Mouse (Mus musculus) retina, postnatal 7 days (tissue): ENCODE data around the gene Rapgef2.
A peak's percentile ranks its signal among the peaks of the same experiment; 100 is the strongest.
"Not testable (repeated sequence)": the region's sequence is repeated elsewhere in the genome, so short reads cannot be mapped to it uniquely, and the experiment has no call there.

Source experiments
- DNase-seq: peaks from one replicate; pipeline ENCODE4 v3.0.0-alpha.2; 2012; ENCODE audit warnings: low read depth, low spot score

Rapgef2 gene

DNA sequence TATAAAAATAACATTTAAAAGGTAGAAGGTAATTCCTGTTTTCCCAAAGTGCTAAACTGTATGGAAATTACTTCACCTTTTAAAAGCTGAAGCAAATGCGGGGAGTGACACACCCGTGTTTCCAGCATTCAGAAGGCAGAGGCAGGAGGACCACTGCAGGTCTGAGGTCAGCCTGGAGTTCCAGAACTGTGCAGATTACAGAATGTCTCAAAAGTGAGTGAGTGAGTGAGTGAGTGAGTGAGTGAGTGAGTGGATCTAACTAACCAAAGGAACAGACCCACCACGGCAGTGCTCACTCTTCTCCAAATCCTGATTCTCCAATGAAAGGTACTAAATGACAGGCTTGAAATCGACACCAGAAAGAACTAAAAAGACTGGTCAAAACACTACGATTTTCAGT is 82.5 kb downstream of the Rapgef2 start:
- DNase-seq: no peak

DNA sequence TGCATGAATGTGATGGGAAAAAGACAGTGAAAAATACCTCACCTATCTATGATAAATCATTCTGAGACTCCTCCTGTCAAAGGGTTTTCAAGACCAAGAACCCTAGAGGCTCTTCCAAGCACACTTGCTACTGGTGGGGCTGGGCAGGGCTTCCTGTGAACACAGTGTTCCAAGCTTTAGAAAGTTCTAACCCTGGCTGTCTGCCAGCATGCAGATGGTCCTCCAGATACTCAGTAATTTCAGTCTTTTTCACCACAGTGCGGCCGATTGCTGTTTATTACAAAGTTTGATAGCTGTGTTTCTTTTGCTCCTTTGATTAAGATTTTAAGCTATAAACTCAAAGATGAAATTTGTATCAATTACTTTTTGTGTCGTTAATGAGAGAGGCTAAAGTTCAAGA is 83.1 kb downstream of the Rapgef2 start:
- no peak for DNase-seq

DNA sequence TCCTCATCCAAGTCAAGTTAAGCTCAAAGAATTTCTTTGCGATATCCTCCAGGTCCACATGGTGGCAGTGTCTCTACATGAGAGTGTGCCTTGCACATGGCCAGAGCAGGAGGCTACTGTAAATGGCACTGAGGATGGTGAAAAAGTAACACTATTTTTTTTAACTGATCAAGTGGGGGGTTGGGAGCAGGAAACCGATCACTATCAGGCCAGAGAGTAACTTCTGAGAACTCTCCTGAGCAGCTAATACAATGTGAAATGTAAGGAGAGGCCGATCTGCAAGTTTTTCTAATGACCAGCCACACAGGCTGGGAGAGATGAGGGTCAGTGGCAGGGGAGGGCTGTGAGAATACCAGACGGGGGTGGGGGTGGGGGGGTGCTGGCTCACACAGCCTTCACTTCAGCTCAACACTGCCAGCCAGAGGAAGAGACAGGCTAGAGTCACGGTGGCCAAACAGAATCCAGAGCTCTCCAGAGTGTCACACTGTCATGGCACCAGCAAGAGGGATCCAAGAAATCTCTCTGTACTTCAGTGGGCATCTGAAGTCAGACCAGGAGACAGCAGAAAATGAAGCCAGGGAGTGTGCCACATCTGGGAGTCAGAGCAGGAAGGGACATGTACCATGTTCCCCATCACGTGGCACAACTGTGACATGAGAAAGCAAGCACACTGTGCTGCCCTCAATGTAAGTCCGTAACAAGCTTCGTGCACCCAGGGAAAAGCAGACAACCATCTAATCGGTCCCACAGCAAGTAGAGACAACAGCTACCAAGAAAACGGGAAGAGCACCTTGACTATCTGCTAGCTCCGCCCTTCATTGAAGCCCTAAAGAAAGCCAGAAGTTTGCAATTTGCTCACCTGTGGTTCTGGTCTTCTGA is 83.8 kb downstream of the Rapgef2 start:
- DNase-seq: peak; percentile 61

DNA sequence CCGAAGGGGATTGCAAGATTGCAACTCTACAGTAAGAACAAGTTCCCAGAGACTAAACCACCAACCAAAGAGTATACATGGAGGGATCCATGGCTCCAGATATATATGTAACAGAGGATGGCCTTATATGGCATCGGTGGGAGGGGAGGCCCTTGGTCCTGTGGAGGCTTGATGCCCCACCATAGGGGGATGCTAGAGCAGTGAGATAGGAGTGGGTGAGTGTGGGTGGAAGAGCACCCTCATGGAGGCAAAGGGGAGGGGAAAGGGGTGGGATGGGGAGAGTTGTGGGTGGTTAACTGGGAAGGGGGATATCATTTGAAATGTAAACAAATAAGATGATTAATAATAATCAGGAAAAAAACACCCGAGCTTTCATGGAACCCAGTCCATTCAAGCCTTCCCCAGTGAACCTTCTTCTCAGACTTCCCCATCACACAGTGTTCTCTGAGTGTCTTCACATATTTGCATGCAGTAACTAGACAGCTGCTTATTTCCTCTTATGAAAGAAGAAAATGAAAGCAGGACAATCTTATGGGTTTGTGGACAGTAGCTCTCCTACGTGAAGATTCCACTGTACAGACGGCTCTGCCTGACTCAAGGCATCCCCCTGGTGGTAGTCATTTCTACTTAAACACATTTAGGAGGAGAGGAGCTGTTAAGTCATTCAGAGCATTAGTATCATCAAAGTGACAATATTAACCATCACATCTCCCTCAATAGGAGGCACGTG is 89.4 kb downstream of the Rapgef2 start:
- DNase-seq: peak; percentile 39

DNA sequence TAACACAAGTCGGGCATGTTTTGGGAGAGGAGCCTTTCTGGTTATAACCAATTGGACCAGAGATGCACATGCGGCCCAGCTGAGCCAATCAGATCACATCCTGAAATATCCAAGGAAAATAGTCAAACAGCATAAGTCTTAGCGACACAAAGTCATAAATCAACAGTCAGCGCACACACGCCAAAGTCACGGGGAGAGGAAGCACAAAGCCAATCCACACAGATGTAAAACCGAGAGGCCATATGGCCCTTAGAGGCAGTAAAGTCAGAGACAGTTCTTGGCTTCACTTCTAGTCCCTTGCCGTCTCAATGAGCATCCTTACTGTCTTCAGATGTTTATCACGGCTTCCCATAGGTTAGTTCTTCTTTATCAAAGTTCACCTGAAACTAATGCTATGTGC is 91.0 kb downstream of the Rapgef2 start:
- no peak for DNase-seq

DNA sequence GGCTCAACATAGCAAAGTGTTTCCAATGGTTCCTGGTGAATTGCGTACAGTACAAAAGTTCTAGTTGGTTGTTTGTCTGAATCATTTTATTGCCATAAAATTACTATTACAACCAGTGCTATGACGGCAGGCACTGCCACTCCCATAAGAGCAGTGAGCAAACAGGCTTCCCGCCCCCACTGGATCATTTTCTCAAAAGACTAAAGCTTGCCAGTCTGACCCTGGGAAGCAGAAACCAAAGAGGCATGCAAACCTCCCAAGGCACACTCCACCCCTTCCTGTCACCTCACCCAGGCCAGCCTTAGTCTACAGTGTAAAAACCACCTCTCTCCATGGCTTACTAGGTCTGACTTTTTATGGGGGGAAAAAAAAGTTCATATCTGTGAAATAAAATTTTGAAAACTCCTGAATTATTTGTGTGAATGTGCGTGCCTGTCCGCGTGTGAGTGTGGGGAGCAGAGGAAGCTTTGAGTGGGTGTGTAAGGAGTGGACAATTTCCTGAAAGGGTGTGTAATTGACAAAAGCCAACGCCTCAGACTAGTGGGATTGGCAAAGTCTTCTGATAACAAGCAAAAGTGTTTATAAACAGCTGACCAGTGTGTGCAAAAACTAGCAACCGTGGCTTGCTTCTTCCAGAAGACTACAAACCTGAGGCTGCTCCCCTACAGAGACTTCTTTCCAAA is 92.1 kb downstream of the Rapgef2 start:
- no peak for DNase-seq

DNA sequence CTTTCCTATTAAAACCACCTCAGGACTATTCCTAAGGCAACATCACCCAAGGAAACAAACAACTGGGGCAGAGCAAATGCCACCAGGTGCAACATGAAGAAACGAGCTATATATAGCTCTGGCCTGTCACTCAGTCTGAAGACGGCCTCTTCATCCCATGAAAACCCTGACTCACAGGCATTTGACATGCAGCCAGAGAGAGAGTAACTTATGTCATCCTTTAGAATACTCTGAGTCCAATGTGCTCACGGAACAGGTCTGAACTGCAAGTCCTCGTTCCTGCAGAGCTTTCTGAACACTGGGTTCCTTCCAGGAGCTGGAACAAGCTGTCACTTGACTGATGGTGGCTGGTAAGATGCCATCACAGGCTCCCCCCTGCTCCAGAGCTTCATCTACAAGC is 93.3 kb downstream of the Rapgef2 start:
- no peak for DNase-seq

DNA sequence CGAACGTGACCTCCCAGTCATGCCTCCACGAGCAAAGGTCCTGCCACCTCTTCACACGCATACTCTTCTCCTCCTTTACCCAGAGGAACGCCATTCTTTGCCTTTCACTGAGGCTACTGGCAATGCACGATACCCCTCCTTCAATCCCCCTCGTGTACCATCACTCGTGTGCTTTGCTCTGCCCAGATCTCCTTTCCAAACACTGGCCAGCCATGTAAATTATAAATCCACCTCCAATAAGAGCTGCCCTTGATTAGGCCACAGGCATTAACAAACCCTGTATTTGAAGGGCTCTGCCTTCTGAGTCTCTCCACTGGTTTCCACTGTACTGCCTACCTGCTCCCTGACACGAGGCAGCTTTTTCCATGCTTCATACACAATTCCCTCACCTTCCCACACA is 94.3 kb downstream of the Rapgef2 start:
- no peak for DNase-seq

DNA sequence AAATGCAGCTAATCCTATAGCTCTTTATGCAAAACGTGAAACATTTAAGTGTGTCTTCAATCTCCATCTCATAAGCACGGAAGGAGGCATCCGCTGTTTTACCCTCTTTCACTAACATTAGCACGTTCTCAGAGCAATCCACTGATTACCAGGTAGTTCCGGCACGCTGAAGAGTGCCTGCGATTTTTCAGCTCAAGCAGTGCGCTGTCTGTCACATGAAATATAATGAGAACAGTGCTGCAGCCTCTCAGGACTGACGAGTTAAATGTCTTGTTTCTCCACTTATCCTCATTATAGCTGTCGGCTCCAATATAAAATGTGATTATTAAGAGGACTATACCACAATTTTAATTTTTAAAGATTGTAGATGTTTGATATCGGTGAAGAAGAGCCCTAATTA is 94.8 kb downstream of the Rapgef2 start:
- DNase-seq: no peak

DNA sequence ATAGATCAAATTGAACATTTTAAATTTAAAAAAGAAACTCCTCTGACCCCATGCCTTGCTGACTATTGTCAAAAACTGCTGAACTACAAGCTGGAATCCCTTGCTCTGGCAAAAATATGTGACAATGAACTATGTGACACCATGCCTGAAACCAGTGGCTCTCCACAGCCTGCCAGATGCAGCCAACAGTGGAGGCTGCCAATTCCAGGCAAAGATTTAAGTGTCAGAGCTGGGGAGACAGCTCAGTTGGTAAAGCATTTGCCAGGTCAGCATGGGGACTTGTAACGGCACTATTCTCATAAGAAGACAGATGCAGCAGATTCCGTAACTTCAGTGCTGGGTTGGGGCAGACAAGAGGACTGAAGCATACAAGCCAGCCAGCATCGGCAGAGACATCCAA is 95.9 kb downstream of the Rapgef2 start:
- DNase-seq: no peak

DNA sequence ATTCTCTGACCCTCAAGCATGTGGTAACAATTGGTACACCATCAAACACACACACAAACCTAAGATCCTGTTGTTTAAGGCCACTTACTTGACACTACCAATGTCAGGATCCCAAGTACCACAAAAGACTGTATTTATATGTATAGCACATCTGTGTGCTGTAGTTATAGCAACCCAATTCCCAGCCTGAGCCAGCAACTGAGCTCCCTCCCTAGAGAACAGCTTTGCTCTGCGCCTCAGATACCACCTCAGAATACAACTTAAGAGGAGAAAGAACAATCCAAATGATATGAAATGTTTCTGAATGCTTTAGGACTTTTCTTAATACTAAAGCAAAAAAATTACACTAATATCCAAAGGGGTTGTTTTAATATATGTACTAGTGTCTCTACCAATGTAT is 98.4 kb downstream of the Rapgef2 start:
- DNase-seq: no peak

DNA sequence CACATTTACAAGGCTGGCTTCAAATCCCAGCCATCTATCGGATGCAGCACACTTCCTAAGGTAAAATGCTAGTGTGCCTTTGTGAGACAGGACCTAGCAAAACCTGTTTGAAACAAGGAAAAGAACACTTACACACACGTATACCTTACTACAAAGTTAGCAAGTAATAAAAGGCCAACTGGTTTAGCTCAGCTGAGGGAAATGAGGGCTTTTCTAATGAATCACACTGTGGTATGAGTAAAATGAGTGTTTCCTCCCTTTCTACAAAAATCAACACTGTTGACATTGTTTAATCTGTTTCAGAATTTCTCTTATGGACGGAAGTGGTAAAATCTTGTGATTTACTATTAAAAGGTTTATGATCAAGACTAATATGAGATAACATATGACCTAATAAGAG is 104.0 kb downstream of the Rapgef2 start:
- DNase-seq: no peak

DNA sequence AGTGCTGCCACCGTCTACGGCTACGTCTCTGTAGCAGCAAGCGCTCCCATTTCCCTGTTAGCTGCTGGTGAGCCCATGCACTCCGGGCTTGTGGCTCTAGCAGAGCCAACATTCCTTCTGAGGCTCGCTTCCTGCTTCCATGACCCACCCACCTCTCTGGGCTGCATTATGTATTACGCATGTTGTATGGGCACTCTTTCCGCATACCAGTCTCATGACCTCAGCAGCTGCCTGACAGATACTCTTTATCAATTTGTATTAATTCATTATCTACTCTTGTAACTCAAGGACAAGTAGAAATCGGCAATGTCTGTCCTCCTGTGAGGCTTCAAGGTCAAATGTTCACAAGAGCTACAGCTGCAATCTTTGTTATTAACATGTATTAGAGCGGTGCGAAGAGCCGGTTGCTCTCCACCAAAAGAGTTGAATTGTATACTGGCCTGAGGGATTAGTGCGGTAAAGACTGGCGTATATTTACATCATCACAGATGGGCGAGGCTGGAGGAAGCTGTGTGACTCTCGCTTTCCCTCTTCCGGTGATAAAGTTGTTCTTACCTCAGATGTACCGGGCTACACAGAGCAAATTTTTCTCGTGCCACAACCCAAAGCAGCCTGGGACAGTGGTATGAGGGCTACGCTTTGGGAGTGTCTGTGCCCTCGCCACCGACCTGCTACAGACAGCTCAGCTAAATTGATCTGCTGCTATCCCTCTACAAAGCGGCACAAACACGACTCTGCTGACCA is 104.9 kb downstream of the Rapgef2 start:
- no peak for DNase-seq

DNA sequence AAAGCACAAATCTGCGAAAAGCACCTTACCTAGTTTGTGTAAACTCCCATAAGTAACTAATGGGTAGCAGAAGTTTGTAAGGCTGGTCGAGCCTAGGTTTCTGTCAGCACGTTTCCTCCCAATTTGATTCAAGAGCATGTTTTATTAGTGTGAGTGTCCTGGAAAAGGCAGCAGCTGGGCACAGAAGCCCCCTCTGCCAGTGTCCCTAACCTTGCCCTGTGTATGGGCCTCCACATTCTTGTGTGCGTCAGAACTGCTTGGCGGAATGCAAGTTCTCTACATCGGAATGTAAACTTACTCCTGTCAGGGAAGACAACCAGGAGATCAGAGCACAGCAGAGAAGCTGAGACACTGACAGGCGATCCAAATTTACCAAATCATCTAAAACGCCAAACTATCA is 106.2 kb downstream of the Rapgef2 start:
- no peak for DNase-seq

DNA sequence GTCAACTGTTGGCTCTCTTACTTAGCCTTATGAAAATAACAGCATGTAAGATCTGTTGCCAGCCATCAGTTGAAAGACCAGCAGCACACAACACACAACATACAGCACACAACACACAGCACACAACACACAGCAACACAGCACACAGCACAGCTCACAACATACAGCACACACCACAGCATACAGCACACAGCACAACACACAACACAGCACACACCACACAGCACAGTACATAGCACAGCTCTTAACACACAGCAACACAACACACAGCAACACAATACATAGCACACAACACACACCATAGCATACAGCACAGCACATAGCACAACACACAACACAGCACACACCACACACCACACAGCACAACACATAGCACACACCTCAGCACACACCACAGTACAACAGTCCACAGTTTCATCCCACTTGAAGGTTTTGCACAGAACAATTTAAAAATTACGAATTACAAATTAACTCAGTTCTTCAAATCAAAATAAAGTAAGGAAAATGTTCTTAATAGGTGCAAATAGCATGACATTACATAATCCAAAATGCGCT is 106.7 kb downstream of the Rapgef2 start:
- DNase-seq: no peak

DNA sequence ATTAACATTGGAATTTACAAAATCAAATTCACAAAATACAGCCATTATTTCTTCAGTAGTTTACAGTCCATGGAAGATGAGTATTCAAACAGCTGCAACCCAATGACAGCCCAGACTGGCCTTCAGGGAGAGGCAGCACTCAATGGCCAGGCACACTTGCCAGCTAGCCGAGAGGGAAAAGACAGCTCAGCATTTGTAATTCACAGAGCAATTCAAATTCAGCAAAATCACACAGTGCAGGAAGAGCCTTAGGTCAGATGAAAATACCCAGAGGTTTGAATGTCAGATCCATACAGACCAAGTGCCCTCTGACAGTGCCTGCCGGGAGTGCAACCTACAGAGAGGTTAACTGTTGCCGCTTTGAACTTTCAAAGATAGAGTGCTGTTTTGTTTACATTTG is 107.6 kb downstream of the Rapgef2 start:
- DNase-seq: no peak

DNA sequence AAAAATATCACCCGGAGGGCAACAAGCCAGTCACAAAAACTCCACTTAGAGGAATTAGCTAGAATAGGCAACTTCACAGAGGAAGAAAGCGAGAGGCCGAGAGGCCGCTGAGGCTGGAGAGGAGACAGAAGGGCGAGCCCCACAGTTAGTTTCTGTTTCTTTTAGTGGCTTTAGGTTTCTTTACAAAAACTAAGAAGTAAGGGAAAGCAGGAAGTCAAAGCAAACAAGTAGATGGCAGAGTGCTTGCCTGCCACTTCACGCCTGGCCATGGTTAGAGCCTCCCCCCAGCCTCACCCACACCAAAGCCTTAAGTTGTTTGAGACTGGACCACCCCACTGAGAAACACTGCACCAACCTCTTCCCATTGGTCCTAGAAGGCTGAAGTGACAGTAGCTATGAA is 108.2 kb downstream of the Rapgef2 start:
- no peak for DNase-seq

DNA sequence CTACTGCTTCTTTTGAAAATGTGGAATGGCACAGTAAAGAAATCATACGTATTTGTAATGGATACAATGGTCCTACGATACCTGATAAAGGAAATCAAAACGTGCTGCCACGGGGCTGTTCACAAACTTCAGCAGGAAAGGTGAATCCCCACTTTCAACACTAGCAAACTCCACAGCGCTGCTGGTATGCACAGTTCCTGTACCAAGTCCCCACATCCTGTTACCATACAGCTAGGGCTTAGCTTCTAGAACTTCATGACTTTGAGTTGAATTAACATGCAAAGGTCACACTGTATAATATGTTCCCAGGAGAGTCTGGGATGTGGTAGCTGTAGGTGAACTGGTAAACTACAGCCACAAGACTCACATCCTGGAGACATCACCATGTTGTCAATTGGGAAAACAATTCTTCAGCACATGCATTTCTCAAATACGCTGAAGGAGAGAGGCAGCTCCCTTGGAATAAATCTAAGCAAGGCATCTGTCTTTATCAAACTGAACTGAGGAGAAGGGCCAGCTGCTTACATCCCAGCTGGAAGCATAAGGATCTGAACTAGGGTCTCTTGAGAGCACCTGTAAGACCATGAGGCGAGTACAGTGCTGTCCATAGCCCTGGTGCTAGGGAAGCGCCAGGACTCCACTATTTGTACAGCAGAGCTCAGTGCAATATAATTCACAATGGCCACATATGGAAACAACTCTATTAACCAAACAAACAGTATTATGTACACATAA is 109.0 kb downstream of the Rapgef2 start:
- no peak for DNase-seq

DNA sequence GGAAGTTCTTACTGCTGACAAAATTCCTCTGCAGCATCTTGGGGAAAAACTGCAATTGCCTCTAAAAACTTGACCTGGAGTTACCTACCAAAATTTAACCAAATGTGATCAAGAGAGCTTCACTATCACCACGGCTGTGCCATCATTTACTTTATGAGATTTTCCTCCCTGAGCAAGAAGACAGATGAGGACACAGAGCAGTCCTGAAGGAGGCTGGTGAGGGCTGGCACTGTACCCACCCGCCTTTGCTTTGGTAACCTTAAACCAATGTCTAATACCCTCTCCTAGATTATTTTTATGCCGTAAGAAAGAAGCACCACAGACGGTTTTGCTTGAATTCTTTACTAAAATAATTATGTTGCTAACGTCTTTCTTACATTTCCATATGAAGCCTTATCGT is 112.1 kb downstream of the Rapgef2 start:
- no peak for DNase-seq

DNA sequence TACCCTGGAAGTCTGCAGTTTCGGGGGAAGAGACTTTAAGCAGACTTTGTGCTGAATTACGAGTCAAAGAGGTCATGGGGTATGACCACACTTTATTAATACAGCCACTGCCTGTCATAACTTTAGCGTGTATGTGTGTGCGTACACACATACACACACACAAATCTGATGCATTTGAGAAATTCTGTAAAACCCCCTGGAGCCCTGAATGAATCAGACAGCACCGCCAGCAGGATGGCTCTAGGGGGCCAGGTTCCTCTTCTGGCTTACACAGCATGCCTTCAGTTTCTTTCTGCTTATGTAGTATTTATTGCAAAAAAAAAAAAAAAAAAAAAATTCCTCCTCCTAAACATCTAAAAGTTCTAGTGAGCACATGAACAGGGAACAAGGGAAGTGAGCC is 113.0 kb downstream of the Rapgef2 start:
- no peak for DNase-seq

DNA sequence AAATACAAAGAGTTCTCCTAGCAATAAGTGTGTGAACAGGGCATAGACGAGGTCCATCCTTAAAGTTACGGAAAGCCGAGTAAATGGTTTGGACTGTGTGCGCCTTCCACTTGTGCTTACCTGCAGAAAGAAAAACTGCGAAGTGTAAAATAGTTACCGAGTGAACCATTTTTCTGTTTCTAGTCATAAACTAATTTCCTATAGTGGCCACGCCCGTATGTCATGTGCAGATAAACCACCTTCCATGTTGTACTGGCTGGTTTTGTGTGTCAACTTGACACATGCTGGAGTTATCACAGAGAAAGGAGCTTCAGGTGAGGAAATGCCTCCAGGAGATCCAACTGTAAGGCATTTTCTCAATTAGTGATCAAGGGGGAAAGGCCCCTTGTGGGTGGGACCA is 115.2 kb downstream of the Rapgef2 start:
- DNase-seq: not testable (repeated sequence)
